Mouse (Mus musculus): ENCODE measurements at regions not wholly inside any gene's neighbourhood (a gene's known extent, or its start where the extent isn't known, plus 50 kb on each side); places are given as distances from the start of the nearest gene placed in this dataset.

GRCm38 (mm10) chr12:16425980-16426379, 184.8 kb downstream of the Lpin1 start:
- WGBS: 88% methylated on average over 5 of the region's 5 CpGs
- H3K27me3 ChIP-seq (ENCODE audit: control insufficient read depth, insufficient read depth, low read length): no peaks in the 10 kb centered on the region
- H3K27ac ChIP-seq (ENCODE audit: low read depth, low read length): no peak overlapping the region
- no peak for DNase-seq (ENCODE audit: low spot score)
- H3K36me3 ChIP-seq (ENCODE audit: control insufficient read depth, insufficient read depth, low read length): no peaks in the 10 kb centered on the region
- H3K4me3 ChIP-seq (ENCODE audit: low read depth, low read length): no peak overlapping the region
- no peaks in the 10 kb centered on the region for H3K4me1 ChIP-seq (ENCODE audit: control insufficient read depth, insufficient read depth, low read length)
- H3K9me3 ChIP-seq (ENCODE audit: control insufficient read depth, low read length): no peaks in the 10 kb centered on the region
- ATAC-seq (ENCODE audit: insufficient read depth, low FRiP score, low TSS enrichment): no peak
- no peak overlapping the region for H3K9ac ChIP-seq (ENCODE audit: low read length)
- no peak overlapping the region for H3K4me2 ChIP-seq (ENCODE audit: low read depth)

DNA sequence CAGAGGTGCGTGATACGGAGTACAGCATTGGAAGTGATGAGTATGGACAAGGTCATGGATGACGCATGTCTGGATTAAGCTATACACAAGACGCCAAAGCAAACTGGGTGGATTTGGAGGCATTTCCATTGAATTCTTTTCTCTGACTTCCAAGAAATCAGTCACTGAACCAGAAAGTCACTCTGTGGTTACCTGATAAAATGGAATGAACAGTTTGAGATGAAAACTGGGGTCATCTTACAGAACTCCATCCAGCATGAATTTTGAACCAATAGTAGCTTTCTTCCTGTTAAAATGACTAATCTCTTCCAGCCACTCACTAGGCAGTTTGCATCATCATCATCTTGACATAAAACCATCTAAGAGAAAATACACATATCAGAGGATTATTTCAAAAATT, 186.2 kb downstream of the Lpin1 start:
- Histone ChIP-seq H3K27me3 (ENCODE audit: control insufficient read depth, insufficient read depth, low read length) (no peaks in the 10 kb centered on the region), H3K4me2 (ENCODE audit: low read depth) (no peak overlapping the region), H3K4me3 (ENCODE audit: low read depth, low read length) (no peak overlapping the region), H3K4me1 (ENCODE audit: control insufficient read depth, insufficient read depth, low read length) (no peaks in the 10 kb centered on the region), H3K9me3 (ENCODE audit: control insufficient read depth, low read length) (no peaks in the 10 kb centered on the region), H3K27ac (ENCODE audit: low read depth, low read length) (no peak overlapping the region), H3K36me3 (ENCODE audit: control insufficient read depth, insufficient read depth, low read length) (no peaks in the 10 kb centered on the region), H3K9ac (ENCODE audit: low read length) (no peak overlapping the region)
- 95% methylated on average over 4 of the region's 4 CpGs for WGBS
- ATAC-seq (ENCODE audit: insufficient read depth, low FRiP score, low TSS enrichment) (no peak), DNase-seq (ENCODE audit: low spot score) (no peak)

DNA sequence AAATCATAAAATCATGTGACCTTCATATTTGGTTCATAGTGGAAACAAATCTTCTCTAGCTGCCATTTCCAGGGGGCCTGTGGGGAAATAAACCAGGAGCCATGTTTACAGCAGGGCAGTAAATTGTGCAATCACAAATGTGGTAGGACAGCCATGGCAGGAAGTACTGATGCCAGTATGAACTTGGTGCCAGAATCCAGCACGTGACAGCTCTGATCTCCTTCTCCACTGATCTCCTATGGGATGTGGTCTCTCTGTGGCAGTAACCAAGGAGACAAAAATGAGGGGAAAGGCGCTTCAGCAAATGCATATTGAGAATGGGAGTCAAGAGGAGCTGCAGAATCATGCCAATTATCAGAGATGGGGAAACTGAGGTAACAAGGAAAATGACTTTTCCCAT, 215.0 kb downstream of the Lpin1 start:
- H3K27me3 ChIP-seq (ENCODE audit: control insufficient read depth, insufficient read depth, low read length): no peaks in the 10 kb centered on the region
- H3K36me3 ChIP-seq (ENCODE audit: control insufficient read depth, insufficient read depth, low read length): no peaks in the 10 kb centered on the region
- no peak overlapping the region for H3K27ac ChIP-seq (ENCODE audit: low read depth, low read length)
- no peak overlapping the region for H3K4me3 ChIP-seq (ENCODE audit: low read depth, low read length)
- no peak for ATAC-seq (ENCODE audit: insufficient read depth, low FRiP score, low TSS enrichment)
- 81% methylated on average over 2 of the region's 2 CpGs for WGBS
- H3K4me2 ChIP-seq (ENCODE audit: low read depth): no peak overlapping the region
- no peaks in the 10 kb centered on the region for H3K4me1 ChIP-seq (ENCODE audit: control insufficient read depth, insufficient read depth, low read length)
- DNase-seq (ENCODE audit: low spot score): no peak
- H3K9ac ChIP-seq (ENCODE audit: low read length): no peak overlapping the region
- H3K9me3 ChIP-seq (ENCODE audit: control insufficient read depth, low read length): no peaks in the 10 kb centered on the region

- Histone ChIP-seq H3K4me2 (ENCODE audit: low read depth) (no peak overlapping the region), H3K9ac (ENCODE audit: low read length) (no peak overlapping the region), H3K27me3 (ENCODE audit: control insufficient read depth, insufficient read depth, low read length) (no peaks in the 10 kb centered on the region), H3K4me1 (ENCODE audit: control insufficient read depth, insufficient read depth, low read length) (no peaks in the 10 kb centered on the region), H3K4me3 (ENCODE audit: low read depth, low read length) (no peak overlapping the region), H3K27ac (ENCODE audit: low read depth, low read length) (no peak overlapping the region), H3K9me3 (ENCODE audit: control insufficient read depth, low read length) (no peaks in the 10 kb centered on the region), H3K36me3 (ENCODE audit: control insufficient read depth, insufficient read depth, low read length) (no peaks in the 10 kb centered on the region)
- ATAC-seq (ENCODE audit: insufficient read depth, low FRiP score, low TSS enrichment): no peak
- DNase-seq (ENCODE audit: low spot score): no peak
Measured at GRCm38 (mm10) chr12:16392851-16393250, 217.9 kb downstream of the Lpin1 start.

DNA sequence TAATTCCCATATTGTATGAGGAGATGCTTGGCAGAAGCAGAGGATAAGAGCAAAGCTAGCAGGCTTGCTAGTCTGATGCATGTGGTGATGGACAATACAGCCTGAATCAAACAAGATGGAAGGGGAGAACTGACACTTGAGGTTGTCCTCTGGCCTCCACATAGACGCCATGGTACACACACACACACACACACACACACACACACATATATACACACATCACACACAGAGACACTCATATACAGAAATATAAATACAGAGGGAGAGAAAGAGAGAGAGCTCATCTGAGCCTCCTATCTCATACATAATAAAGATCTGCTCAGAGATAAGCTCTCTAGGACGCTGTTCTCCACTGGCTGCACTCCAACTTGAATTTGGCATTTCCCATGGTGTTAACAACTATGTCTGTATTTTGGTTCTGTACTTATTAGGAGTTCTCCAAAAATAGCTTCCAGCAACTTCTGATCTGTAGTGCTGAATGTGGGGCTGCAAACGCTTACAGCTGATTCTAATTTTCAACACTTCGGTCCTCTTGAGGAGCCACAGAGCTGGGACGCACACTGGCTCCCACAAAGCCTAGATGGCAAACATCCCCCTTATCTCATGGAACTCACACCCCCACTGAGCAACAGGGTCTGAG, 219.0 kb downstream of the Lpin1 start:
- no peak overlapping the region for H3K4me3 ChIP-seq (ENCODE audit: low read depth, low read length)
- H3K9me3 ChIP-seq (ENCODE audit: control insufficient read depth, low read length): no peaks in the 10 kb centered on the region
- 86% methylated on average over 5 of the region's 5 CpGs for WGBS
- DNase-seq (ENCODE audit: low spot score) (no peak), ATAC-seq (ENCODE audit: insufficient read depth, low FRiP score, low TSS enrichment) (no peak)
- no peaks in the 10 kb centered on the region for H3K4me1 ChIP-seq (ENCODE audit: control insufficient read depth, insufficient read depth, low read length)
- no peak overlapping the region for H3K9ac ChIP-seq (ENCODE audit: low read length)
- H3K27me3 ChIP-seq (ENCODE audit: control insufficient read depth, insufficient read depth, low read length): no peaks in the 10 kb centered on the region
- no peaks in the 10 kb centered on the region for H3K36me3 ChIP-seq (ENCODE audit: control insufficient read depth, insufficient read depth, low read length)
- H3K27ac ChIP-seq (ENCODE audit: low read depth, low read length): no peak overlapping the region
- no peak overlapping the region for H3K4me2 ChIP-seq (ENCODE audit: low read depth)

- H3K27ac ChIP-seq (ENCODE audit: low read depth, low read length): no peak overlapping the region
- no peaks in the 10 kb centered on the region for H3K9me3 ChIP-seq (ENCODE audit: control insufficient read depth, low read length)
- WGBS: 94% methylated on average over 5 of the region's 5 CpGs
- H3K4me2 ChIP-seq (ENCODE audit: low read depth): no peak overlapping the region
- no peak for ATAC-seq (ENCODE audit: insufficient read depth, low FRiP score, low TSS enrichment)
- no peak for DNase-seq (ENCODE audit: low spot score)
- no peak overlapping the region for H3K9ac ChIP-seq (ENCODE audit: low read length)
- H3K36me3 ChIP-seq (ENCODE audit: control insufficient read depth, insufficient read depth, low read length): no peaks in the 10 kb centered on the region
- H3K4me1 ChIP-seq (ENCODE audit: control insufficient read depth, insufficient read depth, low read length): no peaks in the 10 kb centered on the region
- H3K27me3 ChIP-seq (ENCODE audit: control insufficient read depth, insufficient read depth, low read length): no peaks in the 10 kb centered on the region
- H3K4me3 ChIP-seq (ENCODE audit: low read depth, low read length): no peak overlapping the region
Measured at GRCm38 (mm10) chr12:16391163-16391562, 219.6 kb downstream of the Lpin1 start.

- DNase-seq (ENCODE audit: low spot score) (no peak), ATAC-seq (ENCODE audit: insufficient read depth, low FRiP score, low TSS enrichment) (no peak)
- WGBS: 87% methylated on average over 4 of the region's 4 CpGs
- Histone ChIP-seq H3K4me2 (ENCODE audit: low read depth) (no peak overlapping the region), H3K9me3 (ENCODE audit: control insufficient read depth, low read length) (no peaks in the 10 kb centered on the region), H3K36me3 (ENCODE audit: control insufficient read depth, insufficient read depth, low read length) (no peaks in the 10 kb centered on the region), H3K4me1 (ENCODE audit: control insufficient read depth, insufficient read depth, low read length) (no peaks in the 10 kb centered on the region), H3K27ac (ENCODE audit: low read depth, low read length) (no peak overlapping the region), H3K4me3 (ENCODE audit: low read depth, low read length) (no peak overlapping the region), H3K27me3 (ENCODE audit: control insufficient read depth, insufficient read depth, low read length) (no peaks in the 10 kb centered on the region), H3K9ac (ENCODE audit: low read length) (no peak overlapping the region)
Measured at GRCm38 (mm10) chr12:16387035-16387434, 223.7 kb downstream of the Lpin1 start.

DNA sequence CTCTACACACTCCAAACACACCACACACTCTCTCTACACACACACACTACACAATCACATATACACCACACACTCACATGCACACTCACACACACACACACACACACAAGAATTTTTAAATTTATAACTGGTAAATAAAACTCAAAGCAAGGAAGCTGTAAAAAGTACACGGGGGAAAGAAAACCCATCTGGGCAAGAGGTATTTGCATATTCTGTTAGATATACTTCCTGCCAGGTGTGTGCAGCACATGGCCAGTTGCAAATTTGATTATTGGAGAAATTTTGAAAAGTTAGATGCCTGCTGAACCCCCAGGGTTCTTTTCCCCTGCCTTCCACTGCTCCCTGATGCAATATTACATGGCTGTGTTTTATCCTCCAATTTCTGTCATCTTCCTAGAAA, 226.4 kb downstream of the Lpin1 start:
- H3K9ac ChIP-seq (ENCODE audit: low read length): no peak overlapping the region
- H3K4me1 ChIP-seq (ENCODE audit: control insufficient read depth, insufficient read depth, low read length): no peaks in the 10 kb centered on the region
- H3K9me3 ChIP-seq (ENCODE audit: control insufficient read depth, low read length): no peaks in the 10 kb centered on the region
- H3K4me2 ChIP-seq (ENCODE audit: low read depth): no peak overlapping the region
- DNase-seq (ENCODE audit: low spot score): no peak
- H3K36me3 ChIP-seq (ENCODE audit: control insufficient read depth, insufficient read depth, low read length): no peaks in the 10 kb centered on the region
- no peak for ATAC-seq (ENCODE audit: insufficient read depth, low FRiP score, low TSS enrichment)
- no peaks in the 10 kb centered on the region for H3K27me3 ChIP-seq (ENCODE audit: control insufficient read depth, insufficient read depth, low read length)
- 83% methylated on average over 1 of the region's 1 CpGs for WGBS
- H3K27ac ChIP-seq (ENCODE audit: low read depth, low read length): no peak overlapping the region
- H3K4me3 ChIP-seq (ENCODE audit: low read depth, low read length): no peak overlapping the region

DNA sequence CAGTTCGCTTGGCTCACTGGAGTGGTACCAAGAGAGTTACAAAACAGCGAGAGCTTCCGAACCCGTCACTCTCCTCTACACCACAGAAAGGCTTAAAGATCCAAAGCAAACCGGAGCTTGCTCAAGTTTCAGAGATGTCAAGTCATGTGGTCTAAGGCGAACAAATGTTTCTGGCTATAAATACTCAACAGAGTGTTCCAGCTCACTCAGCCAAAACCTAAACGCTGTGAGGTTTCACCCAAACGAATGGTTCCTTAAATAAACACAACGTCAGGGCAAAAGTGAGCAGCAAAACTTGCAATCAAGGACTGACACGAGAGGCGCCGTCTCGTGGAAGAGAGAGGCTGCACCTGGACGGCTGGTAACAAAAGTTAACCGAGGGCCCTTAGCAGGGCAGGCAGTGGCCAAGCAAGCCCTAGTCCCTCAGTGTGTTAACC, 227.2 kb downstream of the Lpin1 start:
- Histone ChIP-seq H3K27me3 (ENCODE audit: control insufficient read depth, insufficient read depth, low read length) (no peaks in the 10 kb centered on the region), H3K4me1 (ENCODE audit: control insufficient read depth, insufficient read depth, low read length) (no peaks in the 10 kb centered on the region), H3K4me2 (ENCODE audit: low read depth) (no peak overlapping the region), H3K27ac (ENCODE audit: low read depth, low read length) (no peak overlapping the region), H3K36me3 (ENCODE audit: control insufficient read depth, insufficient read depth, low read length) (no peaks in the 10 kb centered on the region), H3K4me3 (ENCODE audit: low read depth, low read length) (no peak overlapping the region), H3K9ac (ENCODE audit: low read length) (no peak overlapping the region), H3K9me3 (ENCODE audit: control insufficient read depth, low read length) (no peaks in the 10 kb centered on the region)
- 71% methylated on average over 15 of the region's 15 CpGs for WGBS
- ATAC-seq (ENCODE audit: insufficient read depth, low FRiP score, low TSS enrichment): no peak
- DNase-seq (ENCODE audit: low spot score): no peak

Measured in neural tube, embryonic 11.5 days (tissue).